Mouse (Mus musculus) spleen, postnatal 10 days (tissue): Measurements from ENCODE around the gene Ppcs.

ENCODE experiments used
- DNase-seq, 2 experiments: peaks; one replicate each; pipeline ENCODE4 v3.0.0; 2021 to 2022; ENCODE audit warnings: low spot score in 2 of 2

Ppcs gene

DNA sequence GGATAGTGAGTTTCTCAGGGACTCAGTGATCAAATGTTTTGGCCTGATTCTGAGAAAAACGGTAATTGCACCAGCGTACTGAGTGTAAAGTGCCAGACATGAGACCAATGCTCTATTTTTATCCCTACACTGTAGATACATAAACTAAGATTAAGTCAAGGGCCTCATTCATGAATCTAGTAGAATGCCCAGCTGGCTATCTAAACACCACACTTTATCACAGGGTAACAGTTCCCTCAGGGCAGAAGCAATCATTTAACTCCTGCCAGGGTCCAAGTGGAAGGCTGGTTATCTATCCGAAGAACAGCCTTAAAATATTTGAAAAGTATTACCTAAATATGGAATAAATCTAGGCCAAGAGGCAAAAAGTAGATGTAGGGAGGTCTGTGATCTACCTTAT lies 4.3 kb downstream of the Ppcs start:
- no peak for DNase-seq

DNA sequence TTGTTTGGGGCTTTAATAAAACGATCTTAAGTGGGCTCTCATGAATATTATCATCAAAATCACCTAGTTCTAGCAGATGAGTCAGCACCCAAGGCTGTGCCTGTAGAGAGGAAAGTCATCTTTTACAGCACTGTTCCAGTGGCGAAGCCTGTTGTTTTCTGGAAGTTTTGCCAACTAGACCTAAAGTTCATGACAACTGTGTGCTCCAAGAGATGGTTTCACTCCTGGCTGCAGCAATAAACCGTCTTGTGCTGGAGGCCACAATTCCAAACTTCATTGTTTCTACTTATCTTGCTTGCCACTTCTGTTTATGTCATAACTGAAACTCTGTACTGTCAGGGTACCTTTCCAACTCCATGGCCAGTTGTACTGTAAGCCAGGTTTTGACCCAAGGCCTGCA lies 5.0 kb downstream of the Ppcs start:
- no peak for DNase-seq

DNA sequence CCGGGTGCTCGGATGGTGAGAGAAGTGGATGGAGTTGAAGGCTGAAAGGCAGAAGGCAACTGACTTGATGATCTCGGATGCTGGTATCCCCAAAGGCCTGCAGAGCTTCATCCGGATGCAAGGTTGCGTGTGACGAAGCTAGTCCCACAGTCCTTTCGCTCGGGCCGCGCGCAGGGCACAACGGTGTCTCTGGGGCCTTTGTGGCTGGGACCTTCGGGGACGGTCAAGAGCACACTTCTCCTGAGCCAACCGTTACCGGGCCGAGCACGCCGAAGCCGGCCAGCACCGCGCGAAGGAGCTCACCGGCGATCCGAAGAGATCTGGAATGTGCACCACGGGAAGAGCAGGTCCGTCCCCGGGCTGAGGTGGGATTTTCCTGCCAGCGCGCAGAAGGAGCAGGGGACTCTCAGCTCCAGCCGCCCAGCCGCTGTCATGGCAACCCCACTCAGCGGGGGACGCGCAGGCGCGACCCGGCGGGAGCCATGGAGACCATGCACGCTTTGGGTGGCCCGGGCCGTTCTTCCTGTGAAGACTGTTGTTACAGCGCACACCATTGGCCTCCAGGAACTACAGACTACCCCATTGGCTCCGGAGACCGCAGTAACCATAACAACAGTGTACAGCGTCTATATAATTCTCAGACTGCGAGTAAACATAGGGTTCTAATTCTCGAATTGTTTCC lies 7.0 kb downstream of the Ppcs start, which contains the start of gene Ccdc30:
Gene Ccdc30, minus strand, starts transcription at position 450 of the 682 bp plus-strand sequence.
- DNase-seq, result peak in 1 of 2 experiments; percentile 82

DNA sequence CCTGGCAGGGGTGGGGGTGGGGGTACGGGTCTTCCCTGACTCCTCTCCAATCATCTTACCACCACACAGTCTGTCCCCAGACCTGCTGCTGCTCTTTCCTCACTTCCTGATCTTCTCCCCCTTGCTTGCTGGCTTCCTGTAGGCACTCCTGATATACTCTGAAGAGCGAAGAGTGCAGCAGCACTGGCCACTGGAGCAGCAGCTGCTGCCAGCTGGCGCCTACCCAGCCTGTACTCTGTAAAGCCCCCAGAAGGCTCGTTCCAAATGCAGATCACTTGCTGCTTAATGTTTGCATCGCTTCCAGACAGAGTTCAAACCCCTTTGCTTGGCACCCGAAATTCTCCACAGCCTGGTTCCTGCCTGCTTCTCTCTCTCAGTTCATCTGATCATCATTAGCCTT lies 9.4 kb downstream of the Ppcs start:
- no peak for DNase-seq

DNA sequence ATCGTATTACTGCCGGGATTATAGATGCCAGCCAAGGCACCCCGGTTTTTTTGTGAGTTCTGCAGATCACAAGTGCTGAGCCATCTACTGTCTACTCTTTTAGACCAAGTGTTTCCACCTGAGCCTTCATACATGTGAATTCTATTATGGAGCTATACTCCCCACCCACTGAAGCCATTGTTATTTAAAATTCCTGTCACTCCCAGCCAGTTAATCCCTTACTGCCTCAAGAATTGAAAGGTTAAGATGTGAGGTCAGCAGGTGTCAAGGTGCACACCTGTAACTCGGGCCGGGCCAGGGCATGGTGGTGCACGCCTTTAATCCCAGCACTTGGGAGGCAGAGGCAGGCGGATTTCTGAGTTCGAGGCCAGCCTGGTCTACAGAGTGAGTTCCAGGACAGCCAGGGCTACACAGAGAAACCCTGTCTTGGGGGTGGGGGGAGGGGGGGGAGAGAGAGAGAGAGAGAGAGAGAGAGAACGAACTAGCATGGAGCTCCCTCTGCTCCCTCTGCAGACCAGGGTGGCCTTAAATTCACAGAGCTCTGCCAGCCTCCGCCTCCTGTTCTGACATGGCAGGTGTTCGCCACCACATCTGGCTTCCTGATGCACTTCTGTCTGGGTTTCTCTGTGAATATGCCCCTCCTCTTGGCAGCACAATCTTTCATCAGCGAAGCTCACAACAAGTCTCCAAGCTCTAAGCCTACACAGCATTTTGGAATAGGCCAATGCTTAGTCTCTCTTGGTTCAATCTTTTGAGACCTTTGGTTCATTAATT lies 10.2 kb downstream of the Ppcs start:
- no peak for DNase-seq

DNA sequence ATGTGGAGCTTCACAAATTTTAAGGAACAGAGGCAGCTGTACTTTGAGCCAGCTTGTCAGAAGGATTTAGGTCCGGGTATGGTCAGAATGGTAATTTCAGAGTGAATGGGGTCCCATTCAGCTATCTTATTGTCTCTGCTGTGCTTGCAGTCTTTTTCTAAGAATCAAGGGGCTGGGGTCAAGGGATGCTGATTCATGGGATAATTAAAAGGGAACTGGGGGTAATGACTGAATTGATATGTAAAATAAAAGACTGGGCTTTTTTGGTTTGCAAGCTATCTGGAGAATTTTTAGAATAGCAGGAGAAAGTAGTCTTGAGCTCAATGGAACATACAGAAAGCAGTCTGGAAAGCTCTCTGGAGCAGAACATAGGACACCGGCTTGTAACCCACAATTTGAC lies 18.8 kb downstream of the Ppcs start:
- DNase-seq, result no peak

DNA sequence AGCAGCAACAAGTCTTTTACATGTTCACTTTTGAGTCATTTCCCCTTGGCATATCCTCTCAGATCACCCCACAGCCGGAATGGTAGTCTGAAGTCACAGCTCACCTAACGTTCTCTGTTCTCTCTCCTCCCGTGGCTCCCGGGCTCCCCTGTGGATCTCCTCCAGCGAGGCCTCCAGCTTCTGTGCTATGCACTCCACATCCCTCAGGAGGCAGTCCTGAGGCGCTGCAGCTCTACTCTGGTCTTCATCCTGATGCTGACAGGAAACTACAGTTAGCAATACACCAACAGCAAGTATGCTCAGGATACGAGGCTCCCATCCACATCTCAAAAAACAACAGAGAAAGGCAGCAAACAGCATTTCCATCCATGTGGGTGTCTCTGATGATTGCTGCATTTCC lies 21.3 kb downstream of the Ppcs start:
- DNase-seq, result no peak

DNA sequence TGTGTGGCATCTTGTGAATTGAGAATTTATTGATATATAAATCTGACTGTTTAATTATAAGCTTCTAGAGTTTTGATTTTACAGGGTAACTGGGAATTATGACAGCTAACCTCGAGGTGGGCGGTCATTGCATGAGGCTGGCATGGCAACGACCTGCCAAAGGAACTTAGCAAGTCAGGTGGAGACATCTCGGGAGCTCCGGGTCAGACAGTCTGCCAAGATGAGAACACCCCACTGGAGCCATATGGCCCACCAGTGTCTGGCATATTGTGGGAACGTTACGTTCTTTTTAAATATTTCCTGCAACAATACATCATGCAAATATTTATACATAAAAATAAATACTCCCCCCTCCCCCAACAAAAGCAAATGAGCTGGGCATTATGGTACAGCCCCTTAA lies 23.5 kb downstream of the Ppcs start:
- DNase-seq, result no peak

DNA sequence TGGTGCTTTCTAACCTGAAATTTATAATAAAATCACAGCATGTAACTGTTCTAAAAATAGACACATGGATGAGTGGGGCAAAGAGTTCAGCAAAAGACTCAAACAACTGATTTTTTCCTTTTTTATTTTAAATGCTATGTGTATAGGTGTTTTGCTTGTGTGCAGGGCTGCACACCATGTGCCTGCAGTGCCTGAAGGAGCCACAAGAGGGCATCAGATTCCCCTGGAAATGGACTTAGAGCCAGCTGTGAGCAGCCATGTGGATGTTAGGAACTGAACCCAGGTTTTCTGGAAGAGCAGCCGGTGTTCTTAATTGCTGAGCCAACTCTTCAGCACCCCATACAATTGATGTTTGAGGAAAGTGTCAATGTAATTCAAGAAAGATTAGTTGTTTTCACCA lies 31.9 kb downstream of the Ppcs start:
- DNase-seq, result peak; percentile 44 to 67

DNA sequence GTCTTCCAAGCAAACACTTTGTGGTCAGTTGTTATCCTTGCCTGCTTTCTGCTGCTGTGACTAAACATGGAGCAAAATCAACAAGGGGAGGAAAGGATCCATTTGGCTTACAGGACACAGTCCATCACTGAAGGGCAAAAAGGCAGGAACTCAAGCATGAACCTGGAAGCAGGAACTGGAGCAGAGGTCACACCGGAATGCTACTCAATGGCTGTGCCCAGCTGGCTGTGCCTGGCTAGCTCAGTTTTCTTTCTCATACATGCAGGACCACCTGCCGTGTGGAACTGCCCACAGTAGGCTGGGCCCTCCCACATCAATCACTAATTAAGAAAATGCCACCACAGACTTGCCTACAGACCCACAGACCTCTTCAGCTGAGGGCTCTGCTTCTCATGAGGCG lies 33.0 kb downstream of the Ppcs start:
- no peak for DNase-seq

DNA sequence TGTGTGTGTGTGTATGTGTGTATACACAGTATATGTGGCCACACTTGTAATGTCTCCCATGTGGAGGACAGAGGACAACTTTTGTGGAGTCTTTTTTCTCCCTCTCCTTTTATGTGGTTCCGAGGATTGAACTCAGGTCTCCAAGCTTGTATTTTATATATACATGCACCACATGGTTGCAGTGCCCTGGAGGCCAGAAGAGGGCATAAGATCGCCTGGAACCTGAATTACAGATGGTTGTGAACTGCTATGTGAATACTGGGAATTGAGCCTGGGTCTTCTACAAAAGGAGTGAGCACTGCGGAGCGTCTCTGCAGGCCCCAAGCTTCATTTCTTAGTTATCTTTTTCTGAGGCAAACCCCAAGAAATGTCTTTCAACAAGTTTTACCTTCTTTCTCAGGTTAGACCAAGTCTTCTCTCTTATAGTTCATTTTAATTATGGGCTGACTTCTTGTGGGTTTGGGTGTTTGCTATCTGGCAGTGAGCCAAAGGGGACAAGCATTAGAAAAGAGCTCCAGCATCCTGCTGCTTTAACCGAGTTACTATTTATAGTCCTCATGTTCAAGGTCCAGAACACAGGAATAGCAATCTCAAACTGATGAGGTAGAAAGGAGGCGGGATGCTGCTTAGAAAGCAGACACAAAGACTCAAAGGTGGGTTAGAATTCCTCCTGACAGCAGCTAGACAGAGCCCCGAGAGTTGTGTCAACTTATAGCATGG lies 40.6 kb downstream of the Ppcs start:
- DNase-seq, result no peak

DNA sequence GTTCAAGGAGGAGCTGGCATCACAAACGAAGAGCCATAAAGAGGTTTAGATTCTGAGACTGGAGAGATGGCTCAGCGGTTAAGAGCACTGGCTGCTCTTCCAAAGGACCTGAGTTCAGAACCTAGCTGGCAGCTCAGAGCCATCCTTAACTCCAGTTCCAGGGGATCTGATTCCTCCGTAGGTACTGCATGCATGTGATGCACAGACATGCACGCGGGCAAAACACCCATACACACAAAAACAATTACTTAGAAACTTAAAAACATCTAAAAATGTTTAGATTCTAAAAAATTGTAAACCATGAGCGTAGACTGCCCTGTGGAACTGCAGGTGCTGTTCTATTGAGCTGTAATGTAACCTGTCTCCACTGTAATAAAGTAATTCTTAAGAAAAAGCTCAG lies 52.8 kb downstream of the Ppcs start:
- DNase-seq, result no peak
